Mouse (Mus musculus): ENCODE measurements around the gene Pon1. TPM values are rescaled to one million over a fixed set of nuclear protein-coding genes. Genes with fewer than 3 reads are reported as not detected.
"Not testable (repeated sequence)": the region's sequence is repeated elsewhere in the genome, so short reads cannot be mapped to it uniquely, and the experiment has no call there.

Pon1 gene
- polyA plus RNA-seq (2015; fragmentation: Nextera tagmentation; extraction: Ambion mirVana), result 0.18 and 0.64 TPM in 2 replicates

- ATAC-seq (ENCODE audit: low read depth), result no peak
- WGBS, result 33% methylated on average over 5 of the region's 5 CpGs
- Histone ChIP-seq H3K36me3 (ENCODE audit: control insufficient read depth, insufficient read depth, low read length) (no peaks in the 10 kb centered on the region), H3K4me3 (ENCODE audit: low read length) (no peak within 1 kb of the TSS), H3K4me2 (ENCODE audit: low read depth, low read length) (no peak within 1 kb of the TSS), H3K27me3 (ENCODE audit: control insufficient read depth, insufficient read depth, low read depth, low read length) (no peaks in the 10 kb centered on the region), H3K9me3 (ENCODE audit: control insufficient read depth, low read length) (no peaks in the 10 kb centered on the region), H3K4me1 (replicated peaks; ENCODE audit: control insufficient read depth, insufficient read depth, low read length) (no peaks in the 10 kb centered on the region), H3K9ac (ENCODE audit: low read length) (no peak within 1 kb of the TSS), H3K27ac (ENCODE audit: low read length) (no peak within 1 kb of the TSS)
Observed at GRCm38 (mm10) chr6:5193693-5194092, at the start of gene Pon1. TSS of gene Pon1 (minus strand) at chr6:5193946.

- no peaks in the 10 kb centered on the region for H3K4me1 ChIP-seq (replicated peaks; ENCODE audit: control insufficient read depth, insufficient read depth, low read length)
- H3K27ac ChIP-seq (ENCODE audit: low read length), result no peak overlapping the region
- H3K36me3 ChIP-seq (ENCODE audit: control insufficient read depth, insufficient read depth, low read length), result no peaks in the 10 kb centered on the region
- H3K4me3 ChIP-seq (ENCODE audit: low read length), result no peak overlapping the region
- WGBS, result 74% methylated on average over 3 of the region's 3 CpGs
- H3K4me2 ChIP-seq (ENCODE audit: low read depth, low read length), result no peak overlapping the region
- no peak overlapping the region for H3K9ac ChIP-seq (ENCODE audit: low read length)
- H3K27me3 ChIP-seq (ENCODE audit: control insufficient read depth, insufficient read depth, low read depth, low read length), result no peaks in the 10 kb centered on the region
- ATAC-seq (ENCODE audit: low read depth), result no peak
- H3K9me3 ChIP-seq (ENCODE audit: control insufficient read depth, low read length), result no peaks in the 10 kb centered on the region
Observed at GRCm38 (mm10) chr6:5238799-5239198, 45.1 kb upstream of the Pon1 start.

GRCm38 (mm10) chr6:5237510-5237909 is 43.8 kb upstream of the Pon1 start:
- no peak overlapping the region for H3K4me3 ChIP-seq (ENCODE audit: low read length)
- no peak overlapping the region for H3K9ac ChIP-seq (ENCODE audit: low read length)
- no peak overlapping the region; the same call in 1 of the 2 replicates for H3K27ac ChIP-seq (ENCODE audit: low read length)
- H3K9me3 ChIP-seq (ENCODE audit: control insufficient read depth, low read length), result no peaks in the 10 kb centered on the region
- 61% methylated on average over 4 of the region's 4 CpGs for WGBS
- peak; percentile 90 for ATAC-seq (ENCODE audit: low read depth)
- H3K27me3 ChIP-seq (ENCODE audit: control insufficient read depth, insufficient read depth, low read depth, low read length), result no peaks in the 10 kb centered on the region
- no peaks in the 10 kb centered on the region for H3K4me1 ChIP-seq (replicated peaks; ENCODE audit: control insufficient read depth, insufficient read depth, low read length)
- H3K36me3 ChIP-seq (ENCODE audit: control insufficient read depth, insufficient read depth, low read length), result no peaks in the 10 kb centered on the region
- no peak overlapping the region for H3K4me2 ChIP-seq (ENCODE audit: low read depth, low read length)

- H3K9me3 ChIP-seq (ENCODE audit: control insufficient read depth, low read length), result no peaks in the 10 kb centered on the region
- no peaks in the 10 kb centered on the region for H3K36me3 ChIP-seq (ENCODE audit: control insufficient read depth, insufficient read depth, low read length)
- no peak overlapping the region for H3K4me2 ChIP-seq (ENCODE audit: low read depth, low read length)
- H3K4me1 ChIP-seq (replicated peaks; ENCODE audit: control insufficient read depth, insufficient read depth, low read length), result no peaks in the 10 kb centered on the region
- H3K9ac ChIP-seq (ENCODE audit: low read length), result no peak overlapping the region
- H3K27me3 ChIP-seq (ENCODE audit: control insufficient read depth, insufficient read depth, low read depth, low read length), result no peaks in the 10 kb centered on the region
- peak overlapping the region; percentile 4 for H3K27ac ChIP-seq (ENCODE audit: low read length)
- H3K4me3 ChIP-seq (ENCODE audit: low read length), result no peak overlapping the region
- no peak for ATAC-seq (ENCODE audit: low read depth)
- 82% methylated on average over 8 of the region's 8 CpGs for WGBS
Observed at GRCm38 (mm10) chr6:5236843-5237371, 43.2 kb upstream of the Pon1 start.

GRCm38 (mm10) chr6:5234563-5234962 is 40.8 kb upstream of the Pon1 start:
- H3K4me1 ChIP-seq (replicated peaks; ENCODE audit: control insufficient read depth, insufficient read depth, low read length), result no peaks in the 10 kb centered on the region
- H3K27ac ChIP-seq (ENCODE audit: low read length), result no peak overlapping the region
- no peaks in the 10 kb centered on the region for H3K27me3 ChIP-seq (ENCODE audit: control insufficient read depth, insufficient read depth, low read depth, low read length)
- 61% methylated on average over 3 of the region's 3 CpGs for WGBS
- 0 out of 2 replicates have a peak, but pooled peaks cover 3% of the 10 kb centered on the region for H3K36me3 ChIP-seq (ENCODE audit: control insufficient read depth, insufficient read depth, low read length)
- ATAC-seq (ENCODE audit: low read depth), result no peak
- no peaks in the 10 kb centered on the region for H3K9me3 ChIP-seq (ENCODE audit: control insufficient read depth, low read length)
- no peak overlapping the region for H3K4me3 ChIP-seq (ENCODE audit: low read length)
- H3K9ac ChIP-seq (ENCODE audit: low read length), result no peak overlapping the region
- H3K4me2 ChIP-seq (ENCODE audit: low read depth, low read length), result no peak overlapping the region

- Histone ChIP-seq H3K4me3 (ENCODE audit: low read length) (no peak overlapping the region), H3K36me3 (ENCODE audit: control insufficient read depth, insufficient read depth, low read length) (0 out of 2 replicates have a peak, but pooled peaks cover 3% of the 10 kb centered on the region), H3K9ac (ENCODE audit: low read length) (no peak overlapping the region), H3K27me3 (ENCODE audit: control insufficient read depth, insufficient read depth, low read depth, low read length) (no peaks in the 10 kb centered on the region), H3K27ac (ENCODE audit: low read length) (no peak overlapping the region), H3K4me1 (replicated peaks; ENCODE audit: control insufficient read depth, insufficient read depth, low read length) (no peaks in the 10 kb centered on the region), H3K9me3 (ENCODE audit: control insufficient read depth, low read length) (no peaks in the 10 kb centered on the region), H3K4me2 (ENCODE audit: low read depth, low read length) (no peak overlapping the region)
- 91% methylated on average over 1 of the region's 1 CpGs for WGBS
- no peak for ATAC-seq (ENCODE audit: low read depth)
Observed at GRCm38 (mm10) chr6:5233812-5234211, 40.1 kb upstream of the Pon1 start.

- no peaks in the 10 kb centered on the region for H3K9me3 ChIP-seq (ENCODE audit: control insufficient read depth, low read length)
- WGBS, result 77% methylated on average over 4 of the region's 4 CpGs
- H3K4me3 ChIP-seq (ENCODE audit: low read length), result no peak overlapping the region
- ATAC-seq (ENCODE audit: low read depth), result no peak
- no peaks in the 10 kb centered on the region for H3K27me3 ChIP-seq (ENCODE audit: control insufficient read depth, insufficient read depth, low read depth, low read length)
- peaks cover 6% of the 10 kb centered on the region; the same call in 1 of the 2 replicates for H3K36me3 ChIP-seq (ENCODE audit: control insufficient read depth, insufficient read depth, low read length)
- H3K4me1 ChIP-seq (replicated peaks; ENCODE audit: control insufficient read depth, insufficient read depth, low read length), result no peaks in the 10 kb centered on the region
- H3K27ac ChIP-seq (ENCODE audit: low read length), result no peak overlapping the region
- no peak overlapping the region for H3K4me2 ChIP-seq (ENCODE audit: low read depth, low read length)
- H3K9ac ChIP-seq (ENCODE audit: low read length), result no peak overlapping the region
Observed at GRCm38 (mm10) chr6:5232022-5232421, 38.3 kb upstream of the Pon1 start.

GRCm38 (mm10) chr6:5230261-5230660 is 36.5 kb upstream of the Pon1 start:
- no peak for ATAC-seq (ENCODE audit: low read depth)
- H3K4me3 ChIP-seq (ENCODE audit: low read length), result no peak overlapping the region
- no peak overlapping the region for H3K4me2 ChIP-seq (ENCODE audit: low read depth, low read length)
- WGBS, result 73% methylated on average over 5 of the region's 5 CpGs
- no peaks in the 10 kb centered on the region for H3K9me3 ChIP-seq (ENCODE audit: control insufficient read depth, low read length)
- H3K9ac ChIP-seq (ENCODE audit: low read length), result no peak overlapping the region
- peaks cover 6% of the 10 kb centered on the region; the same call in 1 of the 2 replicates for H3K36me3 ChIP-seq (ENCODE audit: control insufficient read depth, insufficient read depth, low read length)
- H3K27me3 ChIP-seq (ENCODE audit: control insufficient read depth, insufficient read depth, low read depth, low read length), result no peaks in the 10 kb centered on the region
- no peak overlapping the region for H3K27ac ChIP-seq (ENCODE audit: low read length)
- H3K4me1 ChIP-seq (replicated peaks; ENCODE audit: control insufficient read depth, insufficient read depth, low read length), result no peaks in the 10 kb centered on the region

- ATAC-seq (ENCODE audit: low read depth); H3K4me1 ChIP-seq (replicated peaks; ENCODE audit: control insufficient read depth, insufficient read depth, low read length); H3K9me3 ChIP-seq (ENCODE audit: control insufficient read depth, low read length); H3K4me3 ChIP-seq (ENCODE audit: low read length); H3K4me2 ChIP-seq (ENCODE audit: low read depth, low read length); H3K9ac ChIP-seq (ENCODE audit: low read length); H3K36me3 ChIP-seq (ENCODE audit: control insufficient read depth, insufficient read depth, low read length); H3K27ac ChIP-seq (ENCODE audit: low read length); H3K27me3 ChIP-seq (ENCODE audit: control insufficient read depth, insufficient read depth, low read depth, low read length): not testable (repeated sequence)
- WGBS, result 91% methylated on average over 2 of the region's 2 CpGs
Observed at GRCm38 (mm10) chr6:5223551-5223950, 29.8 kb upstream of the Pon1 start.

- no peak overlapping the region for H3K4me3 ChIP-seq (ENCODE audit: low read length)
- no peak overlapping the region for H3K27ac ChIP-seq (ENCODE audit: low read length)
- ATAC-seq (ENCODE audit: low read depth), result no peak
- no peaks in the 10 kb centered on the region for H3K4me1 ChIP-seq (replicated peaks; ENCODE audit: control insufficient read depth, insufficient read depth, low read length)
- H3K9me3 ChIP-seq (ENCODE audit: control insufficient read depth, low read length), result no peaks in the 10 kb centered on the region
- H3K4me2 ChIP-seq (ENCODE audit: low read depth, low read length), result no peak overlapping the region
- H3K9ac ChIP-seq (ENCODE audit: low read length), result no peak overlapping the region
- WGBS, result 79% methylated on average over 3 of the region's 3 CpGs
- H3K36me3 ChIP-seq (ENCODE audit: control insufficient read depth, insufficient read depth, low read length), result no peaks in the 10 kb centered on the region
- H3K27me3 ChIP-seq (ENCODE audit: control insufficient read depth, insufficient read depth, low read depth, low read length), result no peaks in the 10 kb centered on the region
Observed at GRCm38 (mm10) chr6:5222080-5222479, 28.3 kb upstream of the Pon1 start.

All from lung, embryonic 16.5 days (tissue).